Mouse (Mus musculus) heart, embryonic 13.5 days (tissue): ENCODE measurements around the gene Samd10. TPM values are rescaled to one million over a fixed set of nuclear protein-coding genes. Genes with fewer than 3 reads are reported as not detected.
A peak's percentile ranks its signal among the peaks of the same experiment; 100 is the strongest.

Experiments
- ATAC-seq: fragments of 200-750 bp; cut with Nextera tagmentation; 2 replicates; pipeline ENCODE4 v1.8.0; 2017; ENCODE audit warnings: moderate TSS enrichment; ENCODE audit not compliant: insufficient number of reproducible peaks, low FRiP score, low TSS enrichment; ENCODE audit errors: extremely low read depth
- H3K27ac ChIP-seq: fragments of 300-500 bp; sonication (generic); replicated peaks from 2 replicates; pipeline ENCODE4 v1.5.1; 2015; ENCODE audit warnings: moderate library complexity, mild to moderate bottlenecking, inconsistent platforms
- H3K27me3 ChIP-seq: fragments of 300-500 bp; sonication (generic); replicated peaks from 2 replicates; pipeline ENCODE4 v1.6.1; 2015; ENCODE audit warnings: mild to moderate bottlenecking, inconsistent platforms
- H3K36me3 ChIP-seq: fragments of 300-500 bp; sonication (generic); 2 replicates; pipeline ENCODE4 v1.6.1; 2015; ENCODE audit warnings: mild to moderate bottlenecking, inconsistent platforms
- H3K4me1 ChIP-seq: fragments of 300-500 bp; sonication (generic); 2 replicates; pipeline ENCODE4 v1.6.1; 2015; ENCODE audit warnings: inconsistent platforms
- H3K4me2 ChIP-seq: fragments of 300-500 bp; sonication (generic); 2 replicates; pipeline ENCODE4 v1.6.1; 2015; ENCODE audit warnings: inconsistent platforms, mild to moderate bottlenecking, moderate library complexity
- H3K4me3 ChIP-seq: fragments of 300-500 bp; sonication (generic); 2 replicates; pipeline ENCODE4 v1.5.1; 2015; ENCODE audit warnings: moderate library complexity, mild to moderate bottlenecking, inconsistent platforms
- H3K9ac ChIP-seq: fragments of 300-500 bp; sonication (generic); 2 replicates; pipeline ENCODE4 v1.6.1; 2015; ENCODE audit warnings: inconsistent platforms, mild to moderate bottlenecking, moderate library complexity
- H3K9me3 ChIP-seq: fragments of 300-500 bp; sonication (generic); 2 replicates; pipeline ENCODE4 v1.6.1; 2016; ENCODE audit warnings: inconsistent platforms
- WGBS: fragments of 180-500 bp; shearing (Covaris S2); methylation state at CpG from one replicate; pipeline ENCODE4 v1.1.7; 2015; ENCODE audit warnings: mixed read lengths; 5-methylcytosine and 5-hydroxymethylcytosine counted together
- polyA plus RNA-seq: library from polyadenylated mRNA; unstranded; fragments of >200 nt; fragmentation: Nextera tagmentation; extraction: Ambion mirVana; gene quantifications from 2 replicates; pipeline ENCODE4 v1.2.1, GENCODE M21; 2015

Gene Samd10
- polyA plus RNA-seq, 1 experiment from 2014 or later = 12.8 TPM

DNA sequence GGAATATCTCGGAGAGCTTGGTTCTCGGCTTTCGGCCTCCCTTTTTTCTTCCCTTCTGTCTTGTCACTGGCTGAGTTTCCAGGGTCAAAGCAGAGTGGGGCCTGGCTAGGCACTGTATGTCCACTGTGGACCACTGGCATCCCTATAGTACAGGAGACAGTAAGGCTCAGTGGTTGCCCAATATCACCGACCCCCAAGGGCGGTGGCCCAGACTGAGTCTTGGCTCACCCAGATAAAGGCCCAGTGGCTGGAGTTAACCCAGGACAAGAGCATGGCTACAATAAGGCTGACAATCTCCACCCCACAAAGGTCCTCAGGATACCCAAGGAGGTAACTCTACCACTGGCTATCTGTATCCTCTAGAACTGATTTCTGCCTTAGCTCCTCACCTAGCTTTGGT, 8.5 kb downstream of the Samd10 start:
- H3K9me3 ChIP-seq = no peaks in the 10 kb centered on the region
- peaks cover 53% of the 10 kb centered on the region for H3K36me3 ChIP-seq
- peaks cover 24% of the 10 kb centered on the region for H3K4me1 ChIP-seq
- WGBS = 89% methylated on average over 5 of the region's 5 CpGs
- H3K27me3 ChIP-seq = no peaks in the 10 kb centered on the region
- H3K27ac ChIP-seq = no peak overlapping the region
- no peak overlapping the region for H3K4me2 ChIP-seq
- no peak overlapping the region for H3K4me3 ChIP-seq
- ATAC-seq = no peak
- no peak overlapping the region for H3K9ac ChIP-seq

DNA sequence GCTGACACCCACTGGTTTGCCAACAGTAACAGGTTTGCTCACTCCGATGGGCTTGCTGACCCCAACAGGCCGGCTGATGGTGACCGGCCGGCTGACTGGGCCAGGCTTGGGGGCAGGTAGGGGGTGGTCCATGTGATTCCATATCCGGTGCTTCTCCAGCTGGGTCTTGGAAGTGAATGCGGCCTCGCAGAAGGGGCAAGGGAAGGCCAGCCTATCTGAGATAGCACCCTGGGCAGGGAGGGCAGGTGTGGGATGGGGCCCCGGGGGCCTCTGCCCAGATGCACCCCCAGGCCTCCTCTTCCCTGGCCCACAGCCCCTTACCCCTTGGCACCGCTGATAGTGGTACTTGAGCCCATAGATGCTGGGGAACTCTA, 9.3 kb downstream of the Samd10 start:
- H3K4me1 ChIP-seq = peaks cover 24% of the 10 kb centered on the region
- H3K9me3 ChIP-seq = no peaks in the 10 kb centered on the region
- no peaks in the 10 kb centered on the region for H3K27me3 ChIP-seq
- 87% methylated on average over 9 of the region's 9 CpGs for WGBS
- no peak for ATAC-seq
- H3K27ac ChIP-seq = no peak overlapping the region
- no peak overlapping the region for H3K4me2 ChIP-seq
- H3K36me3 ChIP-seq = peaks cover 61% of the 10 kb centered on the region
- no peak overlapping the region for H3K9ac ChIP-seq
- H3K4me3 ChIP-seq = no peak overlapping the region

DNA sequence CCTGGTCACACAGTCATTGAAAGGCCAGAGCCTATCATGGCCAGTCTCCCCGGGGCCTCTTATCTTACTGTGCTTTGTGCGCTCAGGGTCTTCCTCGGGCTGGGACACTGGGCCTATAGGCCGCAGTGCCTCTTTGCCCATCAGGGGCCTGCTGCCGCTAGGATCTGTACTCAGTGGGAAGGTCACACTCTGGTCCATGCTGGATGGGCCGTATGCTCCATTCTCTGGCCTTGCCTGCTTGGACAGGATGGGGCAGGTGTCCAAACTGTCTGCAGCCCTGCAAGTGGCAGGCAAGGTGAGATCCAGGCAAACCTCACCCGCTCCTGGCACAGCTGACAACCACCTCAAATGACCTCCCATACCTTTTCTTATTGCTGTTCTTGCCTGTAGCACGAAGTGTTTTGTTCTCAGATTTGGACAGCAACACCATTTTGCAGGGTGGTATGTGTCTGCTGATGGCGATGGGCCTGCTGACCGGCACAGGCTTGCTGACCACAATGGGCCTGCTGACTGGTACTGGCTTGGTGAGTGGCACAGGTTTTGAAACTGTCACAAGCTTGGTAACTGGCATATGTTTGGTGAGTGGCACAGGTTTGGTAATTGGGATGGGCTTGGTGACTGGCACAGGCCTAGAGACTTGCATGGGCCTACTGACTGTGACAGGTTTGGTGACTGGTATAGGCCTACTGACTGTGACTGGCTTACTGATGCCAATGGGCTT, 9.8 kb downstream of the Samd10 start:
- WGBS = 87% methylated on average over 10 of the region's 10 CpGs
- Histone ChIP-seq H3K9me3 (no peaks in the 10 kb centered on the region), H3K4me1 (peaks cover 24% of the 10 kb centered on the region), H3K4me3 (no peak overlapping the region), H3K27ac (no peak overlapping the region), H3K4me2 (no peak overlapping the region), H3K9ac (no peak overlapping the region), H3K36me3 (peaks cover 66% of the 10 kb centered on the region), H3K27me3 (no peaks in the 10 kb centered on the region)
- no peak for ATAC-seq

DNA sequence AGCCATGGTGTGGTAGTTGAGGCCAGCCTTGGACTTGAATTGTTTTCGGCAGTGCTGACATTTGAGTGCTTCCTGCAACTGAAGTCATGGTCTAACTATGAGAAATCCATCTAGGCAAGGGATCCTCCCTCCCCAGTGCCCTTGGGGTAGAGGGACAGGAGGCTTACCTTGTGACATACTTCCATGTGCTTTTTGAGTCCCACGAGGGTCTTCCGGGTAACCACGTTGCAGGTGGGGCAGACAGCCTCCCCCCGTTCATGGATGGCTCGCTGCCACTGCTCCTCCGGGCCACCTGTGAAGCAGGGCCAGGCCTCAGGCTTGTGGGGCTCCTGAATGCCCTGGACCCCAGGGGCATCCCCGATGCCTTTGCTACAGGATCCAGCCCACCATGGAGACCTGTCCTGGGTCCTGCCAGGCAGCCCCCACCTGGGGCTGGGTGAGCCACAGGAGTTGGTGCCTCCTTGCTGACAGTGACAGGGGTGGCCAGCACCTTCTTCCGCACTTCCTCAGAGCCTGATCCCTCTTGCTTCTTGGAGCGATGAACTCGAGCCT, 10.7 kb downstream of the Samd10 start:
- no peaks in the 10 kb centered on the region for H3K9me3 ChIP-seq
- H3K4me1 ChIP-seq = peaks cover 22% of the 10 kb centered on the region
- 87% methylated on average over 11 of the region's 11 CpGs for WGBS
- ATAC-seq = no peak
- peaks cover 75% of the 10 kb centered on the region for H3K36me3 ChIP-seq
- H3K4me2 ChIP-seq = no peak overlapping the region
- H3K27me3 ChIP-seq = no peaks in the 10 kb centered on the region
- no peak overlapping the region for H3K4me3 ChIP-seq
- no peak overlapping the region for H3K9ac ChIP-seq
- H3K27ac ChIP-seq = no peak overlapping the region

DNA sequence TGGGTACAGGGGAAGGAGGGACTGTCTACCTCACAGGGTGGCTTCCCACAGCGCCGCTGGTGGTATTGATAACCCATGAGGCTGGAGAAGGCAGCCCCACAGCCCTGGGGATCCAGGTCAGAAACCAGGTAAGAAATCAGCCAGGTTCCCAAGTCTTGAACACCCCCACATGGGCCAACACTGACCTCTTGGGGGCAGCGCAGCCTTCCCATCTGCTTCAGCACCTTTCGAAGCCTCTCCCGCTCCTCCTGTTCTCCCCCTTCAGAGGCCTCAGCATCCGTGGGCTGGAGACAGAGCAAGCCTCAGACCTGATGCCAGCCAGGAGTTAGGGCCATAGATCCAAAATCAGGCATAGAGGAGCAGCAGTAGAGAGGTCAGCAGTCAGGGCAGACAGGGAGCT, 11.2 kb downstream of the Samd10 start:
- ATAC-seq = no peak
- Histone ChIP-seq H3K9me3 (no peaks in the 10 kb centered on the region), H3K27me3 (no peaks in the 10 kb centered on the region), H3K4me3 (no peak overlapping the region), H3K9ac (no peak overlapping the region), H3K4me2 (no peak overlapping the region), H3K36me3 (peaks cover 77% of the 10 kb centered on the region), H3K27ac (no peak overlapping the region), H3K4me1 (peaks cover 17% of the 10 kb centered on the region)
- 76% methylated on average over 6 of the region's 6 CpGs for WGBS

DNA sequence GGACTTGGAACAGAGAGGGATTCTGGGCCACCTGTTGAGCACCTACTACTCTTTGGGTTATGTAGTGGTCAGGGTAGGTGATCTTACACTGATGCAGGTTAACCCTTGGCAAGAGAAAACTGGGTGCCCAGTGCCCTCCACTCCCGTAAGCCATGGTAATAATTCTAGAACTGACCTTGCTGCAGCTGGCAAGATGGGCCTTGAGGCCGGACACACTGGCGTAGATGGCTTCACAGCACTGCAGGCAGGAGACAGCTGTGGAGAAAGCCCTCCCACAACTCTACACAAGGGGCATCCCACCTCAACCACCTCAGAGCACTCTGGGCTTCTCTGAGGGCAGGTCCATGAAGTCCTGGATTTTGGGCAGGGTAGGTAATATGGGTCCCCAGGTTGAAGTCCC, 12.9 kb downstream of the Samd10 start:
- Histone ChIP-seq H3K9ac (no peak overlapping the region), H3K36me3 (peaks cover 77% of the 10 kb centered on the region), H3K27ac (no peak overlapping the region), H3K27me3 (no peaks in the 10 kb centered on the region), H3K4me2 (no peak overlapping the region), H3K9me3 (no peaks in the 10 kb centered on the region), H3K4me3 (no peak overlapping the region), H3K4me1 (peaks cover 14% of the 10 kb centered on the region)
- WGBS = 98% methylated on average over 3 of the region's 3 CpGs
- no peak for ATAC-seq

DNA sequence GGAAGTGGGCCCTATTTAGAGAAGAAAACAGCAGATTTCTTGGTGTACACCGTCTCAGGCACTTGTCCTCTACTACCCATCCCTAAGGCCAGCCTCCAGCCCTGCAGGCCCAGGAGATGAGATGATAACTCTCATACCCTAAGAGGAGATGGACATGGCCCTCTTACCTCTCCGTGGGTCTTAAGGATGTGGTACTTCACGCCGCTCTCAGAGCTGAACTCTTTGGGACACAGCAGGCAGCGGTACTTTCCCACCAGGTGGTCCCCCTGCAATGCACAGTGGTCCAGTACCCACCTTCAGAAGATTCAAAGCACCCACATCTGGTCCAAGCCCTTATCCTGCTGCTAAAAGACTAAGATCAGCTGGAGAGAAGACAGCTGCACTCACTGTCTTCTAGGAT, 13.5 kb downstream of the Samd10 start:
- H3K4me3 ChIP-seq = no peak overlapping the region
- no peak overlapping the region for H3K9ac ChIP-seq
- no peaks in the 10 kb centered on the region for H3K27me3 ChIP-seq
- no peak overlapping the region for H3K4me2 ChIP-seq
- H3K9me3 ChIP-seq = no peaks in the 10 kb centered on the region
- peaks cover 74% of the 10 kb centered on the region for H3K36me3 ChIP-seq
- H3K27ac ChIP-seq = no peak overlapping the region
- no peak for ATAC-seq
- H3K4me1 ChIP-seq = peaks cover 11% of the 10 kb centered on the region
- 87% methylated on average over 5 of the region's 5 CpGs for WGBS

DNA sequence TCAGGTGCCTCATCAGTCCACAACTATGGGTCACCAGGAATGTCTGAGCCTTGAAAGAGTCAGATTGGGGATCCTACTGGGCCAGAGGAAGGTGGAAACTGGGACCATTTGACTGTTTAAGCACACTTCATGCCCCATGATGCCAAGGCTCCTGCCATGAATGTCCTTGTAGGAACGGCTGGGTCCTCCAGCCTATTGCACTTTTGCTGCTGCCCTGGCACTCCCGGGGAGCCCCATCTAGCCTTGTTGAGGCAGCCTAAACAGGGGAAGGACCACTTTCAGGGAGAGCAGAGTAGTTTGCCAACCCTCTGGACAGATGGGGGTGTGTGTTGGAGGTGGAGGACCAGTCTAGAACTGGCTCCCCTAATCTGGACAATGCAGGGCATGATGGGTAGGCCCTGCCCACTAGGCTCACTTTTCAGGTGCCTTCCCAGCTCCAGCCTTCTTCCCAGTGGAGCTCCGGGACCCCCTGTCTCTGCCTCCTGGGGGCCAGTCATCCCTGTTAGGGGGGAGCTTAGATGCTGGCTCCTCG, 14.5 kb downstream of the Samd10 start, which contains the start of gene Uckl1:
Gene Uckl1, minus strand, starts transcription at position 482 of the 532 bp plus-strand sequence.
- WGBS = 87% methylated on average over 4 of the region's 4 CpGs
- Histone ChIP-seq H3K27ac (no peak within 1 kb of the TSS), H3K27me3 (no peaks in the 10 kb centered on the region), H3K9me3 (no peaks in the 10 kb centered on the region), H3K4me1 (peaks cover 19% of the 10 kb centered on the region), H3K9ac (no peak within 1 kb of the TSS), H3K4me2 (no peak within 1 kb of the TSS), H3K36me3 (peaks cover 64% of the 10 kb centered on the region), H3K4me3 (no peak within 1 kb of the TSS)
- ATAC-seq = no peak

DNA sequence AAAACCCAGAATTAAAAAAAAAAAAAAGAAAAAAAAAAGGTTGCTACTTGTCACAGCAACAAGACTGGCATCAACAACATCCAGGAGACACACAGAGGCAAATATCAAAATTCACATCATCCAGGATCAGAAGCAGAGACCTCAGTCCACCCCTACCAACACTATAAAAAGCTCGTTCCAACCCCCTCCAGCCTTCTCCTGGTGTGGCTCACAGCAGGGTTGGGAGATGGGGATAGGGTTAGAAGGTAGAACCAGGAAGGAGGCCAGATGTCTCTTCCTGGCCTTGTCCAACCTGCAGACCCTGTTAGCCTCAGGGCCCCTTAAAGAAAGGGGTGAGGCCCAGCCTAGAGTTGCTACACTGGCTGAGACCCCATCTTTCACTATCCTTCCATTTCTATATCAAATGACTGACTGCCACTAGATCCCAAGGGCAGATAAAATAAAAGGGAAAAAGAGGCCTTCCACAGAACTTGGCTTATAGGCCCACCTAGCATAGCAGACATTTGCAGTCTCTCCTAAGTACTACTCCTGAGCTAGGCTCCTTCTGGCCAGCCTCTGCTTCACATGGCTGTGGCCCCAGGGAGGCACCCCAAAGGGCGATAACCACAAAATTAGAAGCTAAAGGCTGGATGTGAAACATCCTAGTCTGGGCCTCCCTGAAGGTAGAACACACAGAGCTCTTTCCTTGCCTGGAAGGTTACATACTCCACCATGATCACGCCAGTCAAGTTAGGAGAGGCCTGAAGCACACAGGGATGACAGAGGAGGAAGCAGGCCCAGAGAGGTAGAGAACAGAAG, 15.4 kb downstream of the Samd10 start:
- Histone ChIP-seq H3K4me2 (no peak overlapping the region), H3K36me3 (peaks cover 56% of the 10 kb centered on the region), H3K4me1 (peaks cover 27% of the 10 kb centered on the region), H3K9ac (no peak overlapping the region), H3K27ac (no peak overlapping the region), H3K27me3 (no peaks in the 10 kb centered on the region), H3K4me3 (no peak overlapping the region), H3K9me3 (no peaks in the 10 kb centered on the region)
- WGBS = 77% methylated on average over 3 of the region's 3 CpGs
- ATAC-seq = no peak

DNA sequence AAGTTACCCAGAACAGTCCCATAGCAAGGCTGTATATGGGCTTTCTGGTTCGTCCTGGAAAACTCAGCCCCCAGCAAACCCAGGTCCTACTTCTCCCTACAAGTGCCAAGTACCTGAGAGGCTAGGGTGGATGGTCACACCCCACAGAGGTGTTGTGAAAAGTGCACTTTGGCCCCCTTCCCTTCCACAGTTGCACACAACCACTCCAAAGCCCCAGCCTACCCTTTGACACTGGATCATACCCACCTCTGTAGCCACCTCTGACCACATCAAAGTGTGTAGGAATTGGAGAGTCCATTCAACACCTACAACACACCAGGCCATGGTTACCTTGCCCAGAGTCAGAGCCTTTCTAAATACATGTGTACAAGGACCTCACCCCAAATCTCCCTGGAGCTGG, 16.1 kb downstream of the Samd10 start:
- Histone ChIP-seq H3K27me3 (no peaks in the 10 kb centered on the region), H3K4me2 (no peak overlapping the region), H3K4me3 (no peak overlapping the region), H3K36me3 (peaks cover 49% of the 10 kb centered on the region), H3K9me3 (no peaks in the 10 kb centered on the region), H3K27ac (no peak overlapping the region), H3K9ac (no peak overlapping the region), H3K4me1 (peaks cover 34% of the 10 kb centered on the region)
- no peak for ATAC-seq
- 75% methylated on average over 1 of the region's 1 CpGs for WGBS

DNA sequence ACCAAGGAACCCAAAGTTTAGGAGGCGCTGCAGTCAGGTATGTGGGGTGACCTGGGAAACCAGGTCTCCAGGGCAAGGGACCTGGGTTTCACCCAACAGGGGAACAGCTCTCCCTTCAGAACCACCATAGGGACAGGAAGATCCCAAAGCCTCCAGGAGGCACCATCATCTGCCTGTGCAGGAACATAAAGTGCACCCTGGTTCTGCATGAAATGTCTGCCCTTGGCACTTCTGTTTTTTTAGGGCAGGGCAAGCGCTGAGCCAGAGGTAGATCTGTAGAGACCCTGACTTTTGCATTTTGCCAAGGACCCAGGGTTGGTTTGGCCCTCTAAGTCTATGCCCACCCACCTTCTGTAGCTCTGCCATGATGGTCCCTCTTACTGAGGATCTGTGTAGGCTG, 16.7 kb downstream of the Samd10 start:
- Histone ChIP-seq H3K27ac (no peak overlapping the region), H3K9me3 (no peaks in the 10 kb centered on the region), H3K36me3 (peaks cover 43% of the 10 kb centered on the region), H3K4me1 (peaks cover 40% of the 10 kb centered on the region), H3K9ac (peak overlapping the region; percentile 97), H3K4me2 (peak overlapping the region; percentile 92), H3K4me3 (peak overlapping the region; percentile 91), H3K27me3 (no peaks in the 10 kb centered on the region)
- ATAC-seq = no peak
- WGBS = 83% methylated on average over 2 of the region's 2 CpGs
